Mouse (Mus musculus): ENCODE data around the gene Kdm2b. TPM values are rescaled to one million over a fixed set of nuclear protein-coding genes. Genes with fewer than 3 reads are reported as not detected.

Gene Kdm2b
- polyA plus RNA-seq (2012; rRNA removed) = 6.8 and 8.8 TPM in 2 replicates

GRCm38 (mm10) chr5:122989551-122990330 lies at the start of gene Kdm2b:
Kdm2b (minus strand) TSS chr5:122989823.

GRCm38 (mm10) chr5:123014753-123015701 lies 25.4 kb upstream of the Kdm2b start, which contains the start of gene Orai1:
Orai1 (plus strand) TSS chr5:123015074.

GRCm38 (mm10) chr5:122849521-122850318 lies 139.9 kb downstream of the Kdm2b start, which contains the start of gene Rnf34:
Rnf34 (plus strand) TSS chr5:122850048.

GRCm38 (mm10) chr5:122820777-122821523 lies 168.7 kb downstream of the Kdm2b start, which contains the start of gene Anapc5:
Anapc5 (minus strand) TSS chr5:122821339.

Other genes with a start within 250 kb of the Kdm2b start
- gene Camkk2, start 210.4 kb downstream of the Kdm2b start, polyA plus RNA-seq (2012; rRNA removed) = 5.9 and 7.3 TPM in 2 replicates
- 113 and 117 TPM in 2 replicates for gene Anapc5, start 168.5 kb downstream of the Kdm2b start, polyA plus RNA-seq (2012; rRNA removed)
- gene Rnf34, start 139.8 kb downstream of the Kdm2b start, polyA plus RNA-seq (2012; rRNA removed) = 7.6 and 7.8 TPM in 2 replicates
- 12.0 and 13.9 TPM in 2 replicates for gene Orai1, start 25.3 kb upstream of the Kdm2b start, polyA plus RNA-seq (2012; rRNA removed)
- gene Morn3, start 57.2 kb upstream of the Kdm2b start, polyA plus RNA-seq (2012; rRNA removed) = not detected in 2 replicates
- gene Tmem120b, start 78.6 kb upstream of the Kdm2b start, polyA plus RNA-seq (2012; rRNA removed) = 10.7 and 11.3 TPM in 2 replicates
- gene Rhof, start 142.9 kb upstream of the Kdm2b start, polyA plus RNA-seq (2012; rRNA removed) = 1.8 and 1.9 TPM in 2 replicates
- 1.6 and 2.0 TPM in 2 replicates for gene Setd1b, start 152.4 kb upstream of the Kdm2b start, polyA plus RNA-seq (2012; rRNA removed)
- gene Psmd9, start 179.6 kb upstream of the Kdm2b start, polyA plus RNA-seq (2012; rRNA removed) = 36.6 and 39.3 TPM in 2 replicates
- 450 and 531 TPM in 2 replicates for gene Hpd, start 192.9 kb upstream of the Kdm2b start, polyA plus RNA-seq (2012; rRNA removed)